Mouse (Mus musculus) forebrain, embryonic 10.5 days (tissue): ENCODE data around the gene Gm49366. TPM values are rescaled to one million over a fixed set of nuclear protein-coding genes. Genes with fewer than 3 reads are reported as not detected.
A peak's percentile ranks its signal among the peaks of the same experiment; 100 is the strongest.
"Not testable (repeated sequence)": the region's sequence is repeated elsewhere in the genome, so short reads cannot be mapped to it uniquely, and the experiment has no call there.

Source experiments
- DNase-seq: peaks from one replicate; pipeline ENCODE4 v3.0.0-alpha.2; 2017; ENCODE audit warnings: low spot score; ENCODE audit errors: extremely low spot score
- H3K27ac ChIP-seq: fragments of 300-500 bp; sonication (generic); 2 replicates; pipeline ENCODE4 v1.5.1; 2016; ENCODE audit warnings: mild to moderate bottlenecking
- H3K27me3 ChIP-seq: fragments of 300-500 bp; sonication (generic); 2 replicates; pipeline ENCODE4 v1.6.1; 2016; ENCODE audit warnings: mild to moderate bottlenecking; ENCODE audit not compliant: poor library complexity, severe bottlenecking
- H3K36me3 ChIP-seq: fragments of 300-500 bp; sonication (generic); replicated peaks from 2 replicates; pipeline ENCODE4 v1.6.1; 2016; ENCODE audit warnings: mild to moderate bottlenecking, moderate library complexity
- H3K4me1 ChIP-seq: fragments of 300-500 bp; sonication (generic); 2 replicates; pipeline ENCODE4 v1.6.1; 2016
- H3K4me3 ChIP-seq: fragments of 300-500 bp; sonication (generic); 2 replicates; pipeline ENCODE4 v1.5.1; 2016; ENCODE audit warnings: mild to moderate bottlenecking, moderate library complexity
- H3K9me3 ChIP-seq: fragments of 300-500 bp; sonication (generic); 2 replicates; pipeline ENCODE4 v1.6.1; 2016; ENCODE audit warnings: mild to moderate bottlenecking, moderate library complexity
- WGBS: fragments of 180-500 bp; shearing (Covaris S2); methylation state at CpG from one replicate; pipeline ENCODE4 v1.1.7; 2016; 5-methylcytosine and 5-hydroxymethylcytosine counted together
- polyA plus RNA-seq: library from polyadenylated mRNA; unstranded; fragments of >200 nt; fragmentation: Nextera tagmentation; extraction: Ambion mirVana; gene quantifications from 2 replicates; pipeline ENCODE4 v1.2.1, GENCODE M21; 2016

Gm49366 gene
- polyA plus RNA-seq, 1 experiment from 2014 or later, result not detected

DNA sequence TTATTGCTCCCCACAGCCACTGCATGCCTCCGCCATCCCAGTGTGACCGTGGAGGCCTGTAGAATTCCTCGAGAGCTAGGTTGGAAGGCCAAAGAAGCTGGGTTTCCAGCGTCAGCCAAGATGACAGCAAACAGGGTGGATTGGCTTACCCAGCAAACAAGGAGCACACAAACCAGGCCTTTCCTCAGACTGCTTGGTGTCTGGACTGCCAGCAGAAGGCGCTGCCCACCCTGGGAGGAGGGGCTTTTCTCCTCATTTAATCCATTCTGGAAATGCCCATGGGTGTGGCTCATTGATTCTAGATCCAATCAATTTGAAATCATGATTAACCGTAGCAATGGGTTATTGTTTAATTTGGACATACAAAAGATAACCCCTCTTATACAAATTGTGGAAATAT is 25.6 kb upstream of the Gm49366 start:
- no peaks in the 10 kb centered on the region for H3K9me3 ChIP-seq
- H3K36me3 ChIP-seq, result peaks cover 23% of the 10 kb centered on the region
- H3K4me3 ChIP-seq, result no peak overlapping the region
- no peak for DNase-seq
- H3K4me1 ChIP-seq, result peaks cover 49% of the 10 kb centered on the region
- peaks cover 12% of the 10 kb centered on the region; the same call in 1 of the 2 replicates for H3K27me3 ChIP-seq
- WGBS, result 81% methylated on average over 6 of the region's 6 CpGs
- H3K27ac ChIP-seq, result no peak overlapping the region

DNA sequence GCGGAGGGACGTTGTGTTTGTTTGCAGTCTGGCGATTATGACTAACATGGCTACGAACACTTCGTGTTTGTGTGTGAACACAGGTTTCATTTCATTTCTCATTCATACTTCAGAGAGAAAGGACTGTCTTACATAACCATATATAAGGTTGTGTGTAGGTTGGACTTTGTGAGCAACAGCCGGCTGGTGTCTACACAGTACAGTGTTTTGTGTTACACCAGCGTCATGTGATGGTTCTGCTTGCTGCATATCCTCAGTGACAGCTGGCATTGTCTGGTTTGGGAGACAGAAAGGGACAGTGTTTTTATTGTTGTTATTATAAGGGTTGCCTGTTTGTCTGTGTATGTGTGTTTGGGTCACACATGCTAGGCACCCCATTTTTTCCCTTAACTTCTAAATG is 25.0 kb upstream of the Gm49366 start:
- Histone ChIP-seq H3K4me3 (no peak overlapping the region), H3K4me1 (peaks cover 44% of the 10 kb centered on the region), H3K36me3 (peaks cover 23% of the 10 kb centered on the region), H3K27ac (no peak overlapping the region), H3K27me3 (peaks cover 9% of the 10 kb centered on the region; the same call in 1 of the 2 replicates), H3K9me3 (no peaks in the 10 kb centered on the region)
- WGBS, result 95% methylated on average over 7 of the region's 7 CpGs
- DNase-seq, result no peak

DNA sequence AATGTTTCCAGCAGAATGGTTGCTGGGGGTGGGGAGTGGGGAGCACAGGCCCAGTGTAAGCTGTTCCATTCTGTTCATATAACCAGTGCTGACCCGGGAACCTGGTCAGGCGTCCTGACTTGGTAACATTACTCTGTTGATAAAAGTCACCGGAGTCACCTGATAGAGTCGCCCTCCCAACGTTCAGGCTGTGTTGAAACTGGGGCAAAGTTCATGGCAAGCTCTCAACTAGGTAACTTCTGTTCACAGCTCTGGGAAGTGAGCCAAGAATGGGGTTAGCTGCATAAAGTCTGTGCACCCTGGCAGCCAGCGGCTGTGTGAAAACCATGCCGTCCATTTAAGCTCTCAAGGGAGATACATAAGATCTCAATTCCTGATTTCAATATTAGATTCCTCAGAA is 18.2 kb upstream of the Gm49366 start:
- peaks cover 11% of the 10 kb centered on the region for H3K36me3 ChIP-seq
- not testable (repeated sequence) for H3K27ac ChIP-seq, H3K4me1 ChIP-seq, DNase-seq, H3K9me3 ChIP-seq, H3K27me3 ChIP-seq, H3K4me3 ChIP-seq
- WGBS, result 91% methylated on average over 7 of the region's 7 CpGs

DNA sequence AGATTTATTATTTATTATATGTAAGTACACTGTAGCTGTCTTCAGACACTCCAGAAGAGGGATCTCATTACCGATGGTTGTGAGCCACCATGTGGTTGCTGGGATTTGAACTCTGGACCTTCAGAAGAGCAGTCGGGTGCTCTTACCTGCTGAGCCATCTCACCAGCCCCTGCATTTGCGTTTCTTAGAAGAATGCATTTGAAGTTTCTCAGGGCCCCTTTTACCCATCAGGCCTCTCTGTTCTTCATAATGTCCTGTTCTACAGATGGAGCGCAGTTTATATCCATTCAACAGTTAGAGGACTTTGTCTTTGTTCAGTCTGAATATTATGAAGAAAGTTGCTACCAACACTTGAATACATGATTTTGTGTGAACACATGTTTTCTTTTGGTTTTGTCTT is 16.5 kb upstream of the Gm49366 start:
- not testable (repeated sequence) for H3K36me3 ChIP-seq, H3K4me3 ChIP-seq, H3K9me3 ChIP-seq, H3K4me1 ChIP-seq, H3K27me3 ChIP-seq, DNase-seq, H3K27ac ChIP-seq
- WGBS, result 95% methylated on average over 4 of the region's 4 CpGs

DNA sequence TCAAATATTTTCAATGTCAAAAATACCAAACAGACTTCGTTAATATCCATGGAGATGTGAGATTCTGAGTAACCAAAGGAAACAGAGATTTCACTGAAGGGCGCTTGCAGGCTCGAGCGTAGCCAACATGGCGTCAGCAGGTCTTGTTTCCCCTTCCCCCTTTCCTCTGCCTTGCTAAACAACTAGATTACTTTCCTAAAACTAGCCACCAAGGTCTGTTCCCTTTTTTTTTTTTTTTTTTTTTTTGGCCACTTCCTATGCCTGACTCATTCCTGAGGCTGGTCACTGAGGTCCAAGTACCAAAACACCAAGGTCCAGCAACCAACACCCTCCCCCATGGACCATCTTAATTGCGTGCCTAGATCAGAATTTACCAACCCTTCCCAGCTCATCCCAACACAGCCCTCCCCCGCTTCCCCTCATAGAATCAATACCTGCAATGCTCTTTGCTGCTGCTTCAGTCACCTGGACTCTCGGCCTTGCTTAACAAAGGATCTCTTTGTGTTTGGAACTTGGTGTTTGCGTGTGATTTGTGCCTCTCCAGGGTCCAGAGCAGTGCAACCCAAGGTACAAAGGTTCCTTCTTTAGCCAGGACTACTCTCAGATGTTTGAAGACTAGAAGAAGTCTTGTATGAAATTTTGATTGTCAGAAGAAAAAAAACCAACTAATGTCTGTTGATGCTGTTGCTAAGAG is 15.5 kb upstream of the Gm49366 start:
- Histone ChIP-seq H3K36me3 (no peaks in the 10 kb centered on the region), H3K4me3 (no peak overlapping the region), H3K27me3 (no peaks in the 10 kb centered on the region), H3K9me3 (no peaks in the 10 kb centered on the region), H3K4me1 (no peaks in the 10 kb centered on the region), H3K27ac (no peak overlapping the region)
- no peak for DNase-seq
- 89% methylated on average over 9 of the region's 9 CpGs for WGBS

DNA sequence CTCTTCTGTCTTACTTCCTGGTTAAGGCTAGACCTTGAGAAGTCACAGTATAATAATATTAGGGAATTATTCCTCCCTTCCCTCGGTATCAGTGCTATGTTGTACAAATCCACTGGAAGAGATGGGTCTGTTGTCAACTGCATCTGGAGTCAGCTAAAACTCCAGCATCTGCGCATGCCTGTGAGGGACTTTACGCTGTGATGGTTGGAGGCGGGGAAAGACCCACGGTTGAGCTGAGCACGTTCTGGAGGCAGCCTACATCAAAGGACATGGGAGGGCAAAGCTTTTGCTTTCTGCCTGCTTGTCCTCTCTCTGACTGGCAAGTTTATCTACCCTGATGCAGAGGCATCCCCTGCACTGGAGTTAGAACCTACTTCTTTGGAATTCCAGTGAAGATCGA is 12.8 kb upstream of the Gm49366 start:
- no peaks in the 10 kb centered on the region for H3K36me3 ChIP-seq
- no peak overlapping the region for H3K27ac ChIP-seq
- H3K9me3 ChIP-seq, result no peaks in the 10 kb centered on the region
- WGBS, result 91% methylated on average over 7 of the region's 7 CpGs
- DNase-seq, result no peak
- H3K4me1 ChIP-seq, result no peaks in the 10 kb centered on the region
- H3K4me3 ChIP-seq, result no peak overlapping the region
- no peaks in the 10 kb centered on the region for H3K27me3 ChIP-seq

DNA sequence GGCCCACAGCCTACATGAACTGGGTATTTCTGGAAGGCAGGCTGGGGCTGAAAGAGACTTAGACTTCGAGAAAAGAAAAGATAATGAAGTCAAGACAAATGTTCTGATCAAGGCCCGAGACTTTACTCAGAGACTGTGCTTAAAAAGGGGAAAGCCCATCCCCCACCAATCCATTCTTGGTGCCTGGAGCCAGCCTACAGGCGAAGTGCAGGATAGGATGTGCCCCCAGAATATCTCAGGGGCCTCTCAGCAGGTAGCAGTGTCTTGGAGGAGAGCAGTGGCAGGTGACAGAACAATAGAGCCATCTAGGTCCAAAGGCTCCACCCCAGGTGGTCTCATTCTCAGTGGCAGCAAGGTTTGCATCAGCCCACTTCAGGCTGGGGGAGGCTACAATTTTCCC is 10.4 kb upstream of the Gm49366 start:
- DNase-seq, H3K9me3 ChIP-seq, H3K27me3 ChIP-seq, H3K36me3 ChIP-seq, H3K4me3 ChIP-seq, H3K4me1 ChIP-seq, H3K27ac ChIP-seq: not testable (repeated sequence)
- WGBS, result 48% methylated on average over 3 of the region's 3 CpGs

DNA sequence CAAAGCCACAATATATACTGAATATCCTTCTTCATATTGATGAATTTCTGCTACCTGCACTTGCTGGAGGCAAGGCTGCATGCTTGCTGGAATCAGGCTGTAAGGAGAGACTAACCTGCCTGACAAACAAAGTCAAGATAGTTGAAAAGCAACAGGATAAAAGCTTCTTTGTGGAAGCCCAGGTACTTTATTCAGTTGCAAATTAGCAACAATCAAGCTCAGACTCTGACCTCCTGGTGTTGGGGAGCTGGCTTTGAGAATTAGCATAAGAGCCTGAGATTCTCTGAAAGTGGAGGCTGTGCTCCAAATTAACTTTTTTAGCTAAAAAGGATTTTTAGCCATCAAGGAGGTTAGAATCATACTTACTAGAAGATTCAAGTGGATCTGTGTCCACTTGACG is 9.7 kb upstream of the Gm49366 start:
- not testable (repeated sequence) for H3K27me3 ChIP-seq, H3K36me3 ChIP-seq, H3K4me1 ChIP-seq, H3K4me3 ChIP-seq, H3K27ac ChIP-seq, DNase-seq, H3K9me3 ChIP-seq
- 90% methylated on average over 1 of the region's 1 CpGs for WGBS

DNA sequence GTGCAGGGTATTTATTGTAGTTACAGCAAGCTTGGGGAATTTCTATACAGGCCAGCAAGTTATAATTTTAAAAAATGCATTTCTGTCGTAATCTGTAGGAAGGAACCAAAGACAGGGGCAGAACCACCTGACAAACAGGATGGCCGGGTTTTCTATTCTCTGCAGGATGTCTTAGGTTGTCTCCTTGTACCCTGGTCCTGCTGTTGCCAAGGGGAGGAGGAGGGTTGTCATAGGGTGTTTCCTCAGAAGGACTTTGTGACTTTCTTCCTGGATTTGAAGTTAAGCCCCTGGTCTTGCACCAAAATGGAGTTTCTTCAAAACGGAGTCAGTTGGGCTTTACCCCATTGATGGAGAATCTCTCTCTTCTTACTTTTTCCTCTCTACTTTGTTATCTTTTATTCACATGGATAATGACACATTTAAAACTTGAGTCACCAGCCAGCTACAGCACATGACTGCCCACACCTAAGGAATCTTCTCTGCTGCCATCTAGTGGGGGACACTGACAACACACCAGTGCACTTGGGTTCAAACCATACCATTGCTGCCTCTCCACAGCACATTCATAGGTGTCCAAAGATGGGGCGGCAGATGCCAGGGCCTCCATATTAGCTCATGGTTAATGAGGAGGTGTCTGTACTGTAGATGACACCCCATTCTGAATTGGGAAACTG is 7.9 kb upstream of the Gm49366 start:
- Histone ChIP-seq H3K27me3 (no peaks in the 10 kb centered on the region), H3K9me3 (no peaks in the 10 kb centered on the region), H3K36me3 (no peaks in the 10 kb centered on the region), H3K4me1 (no peaks in the 10 kb centered on the region), H3K27ac (no peak overlapping the region), H3K4me3 (no peak overlapping the region)
- DNase-seq, result peak; percentile 39
- 80% methylated on average over 4 of the region's 4 CpGs for WGBS

DNA sequence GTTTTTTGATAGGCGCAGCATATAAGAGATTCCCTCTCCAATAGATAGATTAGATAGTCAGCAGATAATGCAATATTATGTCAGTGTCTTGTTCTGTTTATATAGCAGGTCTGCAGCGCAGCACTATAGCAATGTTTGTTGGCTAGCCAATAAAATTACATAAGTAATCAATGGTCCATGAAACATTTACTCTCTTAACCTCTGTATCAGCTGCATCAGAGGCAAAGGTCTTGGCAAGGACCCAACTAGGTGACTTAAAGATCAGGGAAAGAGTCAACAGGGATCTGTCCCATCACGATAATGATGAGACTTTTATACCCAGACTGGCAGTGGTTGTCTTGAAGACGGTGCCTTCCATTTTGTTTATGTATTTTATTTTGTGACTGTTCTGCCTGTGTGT is 5.9 kb upstream of the Gm49366 start:
- H3K36me3 ChIP-seq, result no peaks in the 10 kb centered on the region
- 94% methylated on average over 4 of the region's 4 CpGs for WGBS
- H3K27ac ChIP-seq, result no peak overlapping the region
- no peaks in the 10 kb centered on the region for H3K4me1 ChIP-seq
- no peak overlapping the region for H3K4me3 ChIP-seq
- H3K27me3 ChIP-seq, result peaks cover 10% of the 10 kb centered on the region
- DNase-seq, result no peak
- no peaks in the 10 kb centered on the region for H3K9me3 ChIP-seq

DNA sequence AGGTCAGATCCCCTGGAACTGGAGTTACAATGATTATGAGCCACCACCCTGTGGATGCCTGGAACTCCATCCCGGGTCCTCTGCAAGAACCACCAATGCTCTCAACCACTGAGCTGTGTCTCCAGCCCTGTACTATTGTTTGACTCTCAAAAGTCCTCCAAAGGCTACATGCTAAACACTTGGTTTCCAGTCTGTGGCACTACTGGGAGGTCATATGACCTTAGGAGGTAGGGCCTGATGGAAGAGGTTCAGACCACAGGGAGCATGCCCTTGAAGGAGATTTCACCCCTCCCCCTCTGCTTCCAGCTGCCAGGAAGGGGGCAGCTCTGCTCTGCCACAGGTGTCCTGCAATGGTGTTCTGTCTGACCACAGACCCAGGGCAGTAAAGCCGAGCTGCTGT is 5.4 kb upstream of the Gm49366 start:
- DNase-seq, H3K9me3 ChIP-seq, H3K4me1 ChIP-seq, H3K36me3 ChIP-seq, H3K27ac ChIP-seq, H3K4me3 ChIP-seq: not testable (repeated sequence)
- peaks cover 14% of the 10 kb centered on the region for H3K27me3 ChIP-seq
- WGBS, result 86% methylated on average over 2 of the region's 2 CpGs

DNA sequence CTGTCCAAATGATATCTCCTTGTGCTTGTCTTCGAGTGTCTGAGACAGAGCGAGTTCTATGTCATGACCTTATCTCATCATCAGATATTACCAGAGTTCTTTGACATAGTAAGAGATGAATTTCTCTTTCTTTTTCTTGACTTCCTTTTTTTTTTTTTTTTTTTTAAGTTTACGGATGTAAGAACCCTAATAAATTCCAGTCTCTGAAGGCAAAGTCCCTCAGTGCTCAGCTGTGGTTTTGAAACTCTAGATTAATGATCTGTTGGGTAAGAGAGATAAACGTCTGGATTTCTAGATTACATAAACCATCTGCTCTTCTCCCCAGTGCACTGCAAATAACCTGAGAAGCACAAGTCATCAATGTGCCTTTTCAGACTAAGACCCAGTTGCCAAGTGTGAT is 4.6 kb upstream of the Gm49366 start:
- Histone ChIP-seq H3K4me1 (peaks cover 3% of the 10 kb centered on the region; the same call in 1 of the 2 replicates), H3K36me3 (no peaks in the 10 kb centered on the region), H3K4me3 (no peak overlapping the region), H3K27ac (no peak overlapping the region), H3K9me3 (no peaks in the 10 kb centered on the region), H3K27me3 (peaks cover 14% of the 10 kb centered on the region)
- DNase-seq, result no peak
- WGBS, result 83% methylated on average over 4 of the region's 4 CpGs

DNA sequence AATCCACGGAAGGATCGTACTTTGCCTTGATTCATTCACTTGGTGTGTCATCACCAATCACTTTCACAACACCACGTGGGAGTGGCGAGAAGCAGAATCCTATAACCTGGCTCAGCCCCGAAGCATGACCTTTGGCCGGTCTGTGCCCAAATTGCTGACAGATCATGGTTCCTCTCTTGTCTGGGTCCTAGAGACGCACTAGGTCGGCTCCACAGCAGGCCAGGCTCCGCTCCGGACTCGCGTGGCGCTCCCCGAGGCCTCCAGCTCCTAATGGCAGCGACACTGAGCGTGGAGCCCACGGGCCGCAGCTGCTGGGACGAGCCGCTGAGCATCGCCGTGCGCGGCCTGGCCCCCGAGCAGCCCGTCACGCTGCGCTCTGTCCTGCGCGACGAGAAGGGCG is 494 bp upstream of the Gm49366 start, which contains the start of gene Acot4:
Gene Acot4, plus strand, starts transcription at position 139 of the 400 bp plus-strand sequence.
- Histone ChIP-seq H3K27ac (peak within 1 kb of the TSS; percentile 58), H3K27me3 (peaks cover 14% of the 10 kb centered on the region), H3K9me3 (peaks cover 16% of the 10 kb centered on the region), H3K4me3 (peak within 1 kb of the TSS; percentile 53)
- not testable (repeated sequence) for H3K36me3 ChIP-seq, H3K4me1 ChIP-seq
- 14% methylated on average over 32 of the region's 32 CpGs for WGBS
- peak; percentile 25 for DNase-seq
